21 mouse cellular contexts compared by ENCODE assay signal in the genomic region with DNA sequence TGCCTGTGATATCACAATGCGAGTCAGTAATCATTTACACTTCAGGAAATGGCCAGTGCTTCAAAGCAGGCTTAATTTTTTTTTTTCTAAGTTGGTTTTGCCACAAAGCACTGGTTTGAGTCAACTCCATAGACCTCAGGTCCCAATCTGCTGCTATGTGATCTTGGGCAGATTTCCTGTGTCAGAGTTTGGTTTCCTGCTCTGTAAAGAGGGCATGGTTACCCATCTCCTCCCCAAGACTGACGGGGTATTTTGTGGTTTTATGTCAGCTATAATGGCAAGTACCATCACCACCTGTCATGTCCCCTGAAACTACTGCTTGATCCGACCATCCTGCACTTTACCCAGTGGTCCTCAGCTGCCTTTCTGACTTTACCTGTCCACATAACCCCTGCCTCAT.
DNase-seq lines count a peak whose midpoint lies in the region; ATAC-seq lines count a peak whose summit lies in the region.
"Had no signal": no experiment of that assay in that cellular context is flagged by ENCODE, and none has a peak within 500 bp of the region (broad histone marks: within the 10 kb centered on the region; RNA-seq: fewer than 3 reads in every experiment).

No protein-coding gene starts in this region.

- no peaks in the 10 kb centered on the region for H3K27me3 ChIP-seq in heart, embryonic 16.5 days (ENCODE audit: control insufficient read depth, insufficient read depth, low read length)
- H3K27me3 ChIP-seq in hindbrain, embryonic 13.5 days = no peaks in the 10 kb centered on the region
- H3K27me3 ChIP-seq: embryonic facial prominence, embryonic 13.5 days; forebrain, embryonic 13.5 days; liver, embryonic 12.5 days; stomach, embryonic 15.5 days had no signal

- no peak for DNase-seq in heart, adult 9 months (ENCODE audit: low spot score in 2 of 2)
- peak; percentile 84 for DNase-seq in CD4-positive helper T cell, adult 2 months (ENCODE audit: low read depth, low spot score)
- DNase-seq in naive thymus-derived CD4-positive, alpha-beta T cell, adult 2 months (ENCODE audit: low read depth) = peak; percentile 64
- no peak for DNase-seq in cerebellum, postnatal 14 days
- no peak for DNase-seq in kidney, postnatal 14 days
- DNase-seq: cerebellum, adult 11 months; cerebellum, postnatal 36 days; heart, postnatal 10 days; kidney, adult 2 months; kidney, postnatal 4 days; right cerebral cortex, postnatal 25 days had no signal

- no peak for ATAC-seq in heart, embryonic 16.5 days (replicated peaks; ENCODE audit: extremely low read depth, insufficient read depth, low FRiP score)
- ATAC-seq in granulocyte monocyte progenitor cell, adult 5-6 weeks (replicated peaks; ENCODE audit: poor library complexity, severe bottlenecking) = peak; percentile 38
- no peak for ATAC-seq in hindbrain, embryonic 13.5 days (ENCODE audit: low FRiP score)
- ATAC-seq: forebrain, embryonic 13.5 days; hindbrain, embryonic 16.5 days; liver, embryonic 12.5 days had no signal

- H3K4me1 ChIP-seq in heart, embryonic 16.5 days (ENCODE audit: control insufficient read depth, insufficient read depth, low read length) = peaks cover 9% of the 10 kb centered on the region
- no peaks in the 10 kb centered on the region for H3K4me1 ChIP-seq in hindbrain, embryonic 13.5 days (replicated peaks)
- H3K4me1 ChIP-seq: stomach, embryonic 15.5 days had no signal

- H3K36me3 ChIP-seq in heart, embryonic 16.5 days (ENCODE audit: control insufficient read depth, insufficient read depth) = no peaks in the 10 kb centered on the region; the same call in 1 of the 2 replicates
- peaks cover 11% of the 10 kb centered on the region for H3K36me3 ChIP-seq in hindbrain, embryonic 13.5 days
- H3K36me3 ChIP-seq: stomach, embryonic 15.5 days had no signal

- no peak overlapping the region for H3K9ac ChIP-seq in heart, embryonic 16.5 days (ENCODE audit: low read length)
- H3K9ac ChIP-seq in hindbrain, embryonic 13.5 days = no peak overlapping the region
- H3K9ac ChIP-seq: embryonic facial prominence, embryonic 13.5 days; forebrain, embryonic 13.5 days; liver, embryonic 12.5 days; stomach, embryonic 15.5 days had no signal

- peak overlapping the region; percentile 33; the same call in 1 of the 2 replicates for H3K27ac ChIP-seq in heart, embryonic 16.5 days (ENCODE audit: low read length)
- H3K27ac ChIP-seq in hindbrain, embryonic 13.5 days = no peak overlapping the region
- H3K27ac ChIP-seq: forebrain, embryonic 13.5 days; limb, embryonic 10.5 days; liver, embryonic 12.5 days; midbrain, embryonic 10.5 days; stomach, embryonic 15.5 days had no signal

- WGBS in heart, embryonic 16.5 days = 66% methylated on average over 3 of the region's 3 CpGs
- 88% methylated on average over 3 of the region's 3 CpGs for WGBS in hindbrain, embryonic 13.5 days

- no peak overlapping the region for H3K4me2 ChIP-seq in heart, embryonic 16.5 days (ENCODE audit: low read depth, low read length)
- H3K4me2 ChIP-seq in hindbrain, embryonic 13.5 days = no peak overlapping the region
- H3K4me2 ChIP-seq: embryonic facial prominence, embryonic 13.5 days; forebrain, embryonic 13.5 days; liver, embryonic 12.5 days; stomach, embryonic 15.5 days had no signal

- peaks cover 2% of the 10 kb centered on the region; the same call in 1 of the 2 replicates for H3K9me3 ChIP-seq in heart, embryonic 16.5 days (replicated peaks; ENCODE audit: control insufficient read depth, low read length)
- H3K9me3 ChIP-seq in hindbrain, embryonic 13.5 days = no peaks in the 10 kb centered on the region
- H3K9me3 ChIP-seq: embryonic facial prominence, embryonic 13.5 days; forebrain, embryonic 13.5 days; limb, embryonic 10.5 days; liver, embryonic 12.5 days; midbrain, embryonic 10.5 days; stomach, embryonic 15.5 days had no signal

- H3K4me3 ChIP-seq in heart, embryonic 16.5 days (ENCODE audit: low read length) = no peak overlapping the region
- no peak overlapping the region for H3K4me3 ChIP-seq in hindbrain, embryonic 13.5 days
- H3K4me3 ChIP-seq: embryonic facial prominence, embryonic 13.5 days; forebrain, embryonic 13.5 days; limb, embryonic 10.5 days; liver, embryonic 12.5 days; midbrain, embryonic 10.5 days; stomach, embryonic 15.5 days had no signal

Comparison
In these comparisons a context has a peak if more than half of its experiments do, and no peak if none do; other contexts are left out.
1. DNase-seq: peak in CD4-positive helper T cell, adult 2 months (single experiment) and naive thymus-derived CD4-positive, alpha-beta T cell, adult 2 months (single experiment); none in heart, adult 9 months (0 of 2), cerebellum, postnatal 14 days (0 of 2) and kidney, postnatal 14 days (single experiment).